Mouse (Mus musculus) lung, postnatal 4 days (tissue): ENCODE measurements around the gene Olfr591.
"Not testable (repeated sequence)": the region's sequence is repeated elsewhere in the genome, so short reads cannot be mapped to it uniquely, and the experiment has no call there.

Experiments used
- DNase-seq, 2 experiments: peaks; one replicate each; pipeline ENCODE4 v3.0.0; 2021

Olfr591 gene

GRCm38 (mm10) chr7:103178240-103178639 lies at the start of gene Olfr591:
Gene Olfr591 (minus strand): TSS chr7:103178340.
- DNase-seq, result no peak

- no peak for DNase-seq
Observed at GRCm38 (mm10) chr7:103216696-103217095, 38.6 kb upstream of the Olfr591 start, which contains the start of gene Olfr594. Gene Olfr594 (plus strand): TSS chr7:103216996.

GRCm38 (mm10) chr7:103212050-103212449 lies 33.9 kb upstream of the Olfr591 start:
- DNase-seq, result not testable (repeated sequence)

GRCm38 (mm10) chr7:103211562-103211961 lies 33.4 kb upstream of the Olfr591 start, which contains the start of gene Olfr593:
Gene Olfr593 (plus strand): TSS chr7:103211862.
- DNase-seq, result no peak

- DNase-seq, result not testable (repeated sequence)
Observed at GRCm38 (mm10) chr7:103184503-103184902, 6.4 kb upstream of the Olfr591 start, which contains the start of gene Olfr592. Gene Olfr592 (plus strand): TSS chr7:103184803.

- DNase-seq, result no peak
Observed at GRCm38 (mm10) chr7:103169697-103170096, 8.4 kb downstream of the Olfr591 start.

GRCm38 (mm10) chr7:103156256-103156655 lies 21.9 kb downstream of the Olfr591 start, which contains the start of gene Olfr589:
Gene Olfr589 (minus strand): TSS chr7:103156356.
- DNase-seq, result no peak

GRCm38 (mm10) chr7:103140579-103140978 lies 37.6 kb downstream of the Olfr591 start, which contains the start of gene Olfr588-ps1:
Gene Olfr588-ps1 (plus strand): TSS chr7:103140879.
- DNase-seq, result no peak

GRCm38 (mm10) chr7:103125538-103125937 lies 52.6 kb downstream of the Olfr591 start, which contains the start of gene Olfr586:
Gene Olfr586 (minus strand): TSS chr7:103125638.
- no peak for DNase-seq

- no peak for DNase-seq
Observed at GRCm38 (mm10) chr7:103119406-103119805, 58.7 kb downstream of the Olfr591 start.
